Mouse (Mus musculus): ENCODE results near the gene Acta2. TPM values are rescaled to one million over a fixed set of nuclear protein-coding genes. Genes with fewer than 3 reads are reported as not detected.
A peak's percentile ranks its signal among the peaks of the same experiment; 100 is the strongest.

Gene Acta2
- polyA plus RNA-seq, 1 experiment from 2014 or later: 2.7 TPM

DNA sequence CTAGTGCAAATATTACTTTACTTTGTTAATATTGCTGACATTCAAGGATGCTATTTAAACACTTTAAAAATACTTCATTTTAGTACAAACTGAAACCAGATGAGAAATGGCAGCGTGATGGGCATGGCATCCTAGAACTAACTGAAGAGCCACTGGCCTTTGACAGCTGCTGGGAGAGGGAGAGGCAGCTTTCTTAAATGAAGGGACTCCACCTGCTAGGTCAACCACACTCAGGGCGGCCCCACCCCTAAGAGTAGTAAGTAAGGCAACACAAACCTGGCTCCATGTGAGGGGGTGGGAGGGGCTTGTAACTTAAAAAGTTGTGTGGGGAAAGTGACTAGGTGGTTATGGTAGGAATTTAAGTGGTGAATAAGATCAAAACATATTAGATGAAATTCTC, 52.7 kb downstream of the Acta2 start:
- no peaks in the 10 kb centered on the region for H3K36me3 ChIP-seq (ENCODE audit: control insufficient read depth, insufficient read depth, low read length)
- no peaks in the 10 kb centered on the region for H3K27me3 ChIP-seq (ENCODE audit: control insufficient read depth, insufficient read depth, low read length)
- H3K27ac ChIP-seq (ENCODE audit: low read depth, low read length): no peak overlapping the region
- no peaks in the 10 kb centered on the region for H3K4me1 ChIP-seq (ENCODE audit: control insufficient read depth, insufficient read depth, low read length)
- H3K9ac ChIP-seq (replicated peaks; ENCODE audit: low read depth, low read length): no peak overlapping the region
- no peaks in the 10 kb centered on the region for H3K9me3 ChIP-seq (ENCODE audit: control insufficient read depth, low read length)
- ATAC-seq (ENCODE audit: low read depth): no peak
- H3K4me3 ChIP-seq (ENCODE audit: low read depth, low read length): no peak overlapping the region
- H3K4me2 ChIP-seq (ENCODE audit: low read depth, low read length): no peak overlapping the region
- 89% methylated on average over 2 of the region's 2 CpGs for WGBS

DNA sequence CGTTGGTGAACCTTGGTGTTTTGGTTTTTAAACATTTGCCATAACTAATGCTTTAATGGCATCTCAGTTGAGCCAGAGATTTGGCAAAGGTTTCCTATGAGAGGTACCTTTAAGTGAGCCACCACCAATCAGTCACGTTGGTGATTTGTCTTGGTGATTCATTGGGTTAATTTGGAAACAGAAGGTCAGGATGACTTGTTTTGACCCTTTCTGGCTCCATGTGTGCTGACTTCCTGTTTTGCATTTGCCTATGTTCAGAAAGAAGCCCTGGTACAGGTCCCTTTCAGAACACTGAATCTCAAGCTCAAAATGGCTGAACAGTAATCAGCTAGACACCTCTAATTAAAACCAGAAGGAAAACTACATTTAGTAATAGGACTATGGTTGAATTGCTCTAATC, 55.9 kb downstream of the Acta2 start:
- no peak overlapping the region for H3K9ac ChIP-seq (replicated peaks; ENCODE audit: low read depth, low read length)
- no peak overlapping the region for H3K4me2 ChIP-seq (ENCODE audit: low read depth, low read length)
- H3K4me3 ChIP-seq (ENCODE audit: low read depth, low read length): no peak overlapping the region
- ATAC-seq (ENCODE audit: low read depth): no peak
- no peak overlapping the region for H3K27ac ChIP-seq (ENCODE audit: low read depth, low read length)
- no peaks in the 10 kb centered on the region for H3K4me1 ChIP-seq (ENCODE audit: control insufficient read depth, insufficient read depth, low read length)
- WGBS: 80% methylated on average over 2 of the region's 2 CpGs
- no peaks in the 10 kb centered on the region for H3K9me3 ChIP-seq (ENCODE audit: control insufficient read depth, low read length)
- no peaks in the 10 kb centered on the region for H3K36me3 ChIP-seq (ENCODE audit: control insufficient read depth, insufficient read depth, low read length)
- no peaks in the 10 kb centered on the region for H3K27me3 ChIP-seq (ENCODE audit: control insufficient read depth, insufficient read depth, low read length)

DNA sequence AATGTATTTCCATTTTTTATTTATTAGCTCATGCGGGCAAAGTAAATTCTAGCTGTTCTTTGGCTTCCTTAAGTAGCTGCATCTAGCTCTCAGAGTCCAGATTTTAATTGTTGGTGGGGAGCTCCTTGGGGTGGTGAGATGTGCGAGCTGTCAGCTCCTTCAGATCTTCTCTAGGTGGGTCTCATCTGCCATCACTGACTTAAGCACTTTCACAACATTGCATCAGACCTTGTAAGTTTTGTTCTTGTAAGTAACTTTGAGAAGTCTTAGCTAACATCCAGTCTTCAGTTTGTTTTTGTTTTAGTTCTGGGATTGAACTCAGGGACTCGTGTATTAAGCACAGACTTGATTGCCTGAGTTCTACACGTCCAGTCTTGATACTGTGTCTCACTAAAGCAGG, 56.5 kb downstream of the Acta2 start:
- no peaks in the 10 kb centered on the region for H3K9me3 ChIP-seq (ENCODE audit: control insufficient read depth, low read length)
- H3K27ac ChIP-seq (ENCODE audit: low read depth, low read length): no peak overlapping the region
- H3K9ac ChIP-seq (replicated peaks; ENCODE audit: low read depth, low read length): no peak overlapping the region
- no peaks in the 10 kb centered on the region for H3K36me3 ChIP-seq (ENCODE audit: control insufficient read depth, insufficient read depth, low read length)
- no peak for ATAC-seq (ENCODE audit: low read depth)
- H3K4me1 ChIP-seq (ENCODE audit: control insufficient read depth, insufficient read depth, low read length): no peaks in the 10 kb centered on the region
- H3K4me2 ChIP-seq (ENCODE audit: low read depth, low read length): no peak overlapping the region
- H3K4me3 ChIP-seq (ENCODE audit: low read depth, low read length): no peak overlapping the region
- no peaks in the 10 kb centered on the region for H3K27me3 ChIP-seq (ENCODE audit: control insufficient read depth, insufficient read depth, low read length)
- WGBS: 85% methylated on average over 4 of the region's 4 CpGs

DNA sequence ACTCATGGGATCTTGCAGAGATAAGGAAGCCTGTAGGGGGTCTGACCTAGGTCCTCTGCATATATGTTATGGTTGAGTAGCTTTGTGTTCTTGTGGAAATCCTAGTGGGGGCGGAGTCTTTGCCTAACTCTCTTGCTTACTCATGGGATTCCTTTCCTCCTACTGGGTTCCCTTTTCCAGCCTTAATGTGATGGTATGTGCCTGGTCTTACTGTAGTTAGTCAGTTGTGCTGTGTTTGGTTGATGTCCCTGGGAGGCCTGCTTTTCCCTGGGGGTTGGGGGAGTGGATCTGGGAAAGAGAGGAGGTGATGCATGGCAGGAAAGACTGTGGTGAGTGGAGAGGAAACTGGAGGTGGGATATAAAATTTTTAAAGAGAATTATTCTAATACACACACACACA, 57.3 kb downstream of the Acta2 start:
- H3K36me3 ChIP-seq (ENCODE audit: control insufficient read depth, insufficient read depth, low read length): no peaks in the 10 kb centered on the region
- no peak for ATAC-seq (ENCODE audit: low read depth)
- H3K4me1 ChIP-seq (ENCODE audit: control insufficient read depth, insufficient read depth, low read length): no peaks in the 10 kb centered on the region
- no peaks in the 10 kb centered on the region for H3K27me3 ChIP-seq (ENCODE audit: control insufficient read depth, insufficient read depth, low read length)
- no peak overlapping the region for H3K27ac ChIP-seq (ENCODE audit: low read depth, low read length)
- 96% methylated on average over 1 of the region's 1 CpGs for WGBS
- H3K4me3 ChIP-seq (ENCODE audit: low read depth, low read length): no peak overlapping the region
- no peaks in the 10 kb centered on the region for H3K9me3 ChIP-seq (ENCODE audit: control insufficient read depth, low read length)
- H3K9ac ChIP-seq (replicated peaks; ENCODE audit: low read depth, low read length): no peak overlapping the region
- no peak overlapping the region for H3K4me2 ChIP-seq (ENCODE audit: low read depth, low read length)

DNA sequence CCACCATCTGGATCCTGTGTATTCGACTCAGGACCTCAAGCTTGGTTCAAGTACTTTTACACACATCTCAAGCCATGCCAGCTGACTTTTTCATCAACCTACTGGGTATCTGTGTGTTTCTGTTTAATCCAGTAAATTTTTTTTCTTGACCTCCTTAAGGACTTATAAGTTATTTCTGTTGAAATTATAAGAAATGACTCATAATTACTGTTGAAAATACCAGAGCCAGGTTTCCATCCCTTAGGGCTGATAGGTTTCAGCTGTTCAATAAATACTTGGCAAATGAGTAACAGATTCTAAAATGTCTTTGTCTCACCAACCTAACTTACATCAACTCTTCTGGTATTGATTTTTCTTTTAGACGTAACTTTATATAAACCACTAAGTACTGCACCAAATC, 60.4 kb downstream of the Acta2 start:
- no peaks in the 10 kb centered on the region for H3K4me1 ChIP-seq (ENCODE audit: control insufficient read depth, insufficient read depth, low read length)
- H3K9ac ChIP-seq (replicated peaks; ENCODE audit: low read depth, low read length): no peak overlapping the region
- no peak overlapping the region for H3K4me2 ChIP-seq (ENCODE audit: low read depth, low read length)
- no peaks in the 10 kb centered on the region for H3K27me3 ChIP-seq (ENCODE audit: control insufficient read depth, insufficient read depth, low read length)
- H3K27ac ChIP-seq (ENCODE audit: low read depth, low read length): no peak overlapping the region
- no peak for ATAC-seq (ENCODE audit: low read depth)
- H3K4me3 ChIP-seq (ENCODE audit: low read depth, low read length): no peak overlapping the region
- H3K9me3 ChIP-seq (ENCODE audit: control insufficient read depth, low read length): no peaks in the 10 kb centered on the region
- 75% methylated on average over 2 of the region's 2 CpGs for WGBS
- no peaks in the 10 kb centered on the region for H3K36me3 ChIP-seq (ENCODE audit: control insufficient read depth, insufficient read depth, low read length)

DNA sequence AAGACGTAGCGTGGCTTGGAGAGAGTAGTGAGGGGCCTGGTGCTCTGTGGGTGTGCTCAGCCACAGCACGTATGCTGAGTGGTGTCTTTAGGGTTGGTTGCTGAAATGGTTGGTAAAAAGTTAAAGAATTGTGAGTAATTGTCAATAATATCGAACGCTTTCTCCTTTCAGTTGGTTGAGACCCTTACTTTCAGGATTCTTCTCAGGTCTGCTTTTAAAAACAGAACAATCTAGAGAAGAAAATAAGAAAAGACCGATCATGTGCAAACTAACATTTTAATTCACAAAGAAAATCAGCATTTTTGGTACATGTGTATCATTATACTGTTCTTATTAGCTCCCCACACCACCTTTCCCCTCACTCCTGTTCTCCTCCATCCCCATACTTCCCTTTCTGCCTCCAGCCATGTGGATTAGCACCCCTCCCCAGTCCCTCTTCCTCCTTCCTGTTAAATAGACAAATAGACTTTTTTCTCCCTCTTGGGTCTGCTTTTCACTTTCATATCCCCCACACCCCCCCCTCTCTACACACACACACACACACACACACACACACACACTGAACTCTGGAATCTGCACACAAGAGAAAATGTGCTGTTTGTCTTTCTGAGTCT, 61.2 kb downstream of the Acta2 start:
- Histone ChIP-seq H3K9ac (replicated peaks; ENCODE audit: low read depth, low read length) (no peak overlapping the region), H3K27me3 (ENCODE audit: control insufficient read depth, insufficient read depth, low read length) (no peaks in the 10 kb centered on the region), H3K4me1 (ENCODE audit: control insufficient read depth, insufficient read depth, low read length) (no peaks in the 10 kb centered on the region), H3K36me3 (ENCODE audit: control insufficient read depth, insufficient read depth, low read length) (no peaks in the 10 kb centered on the region), H3K9me3 (ENCODE audit: control insufficient read depth, low read length) (no peaks in the 10 kb centered on the region), H3K27ac (ENCODE audit: low read depth, low read length) (no peak overlapping the region), H3K4me3 (ENCODE audit: low read depth, low read length) (no peak overlapping the region), H3K4me2 (ENCODE audit: low read depth, low read length) (peak overlapping the region; percentile 91; the same call in 1 of the 2 replicates)
- WGBS: 91% methylated on average over 6 of the region's 6 CpGs
- no peak for ATAC-seq (ENCODE audit: low read depth)

DNA sequence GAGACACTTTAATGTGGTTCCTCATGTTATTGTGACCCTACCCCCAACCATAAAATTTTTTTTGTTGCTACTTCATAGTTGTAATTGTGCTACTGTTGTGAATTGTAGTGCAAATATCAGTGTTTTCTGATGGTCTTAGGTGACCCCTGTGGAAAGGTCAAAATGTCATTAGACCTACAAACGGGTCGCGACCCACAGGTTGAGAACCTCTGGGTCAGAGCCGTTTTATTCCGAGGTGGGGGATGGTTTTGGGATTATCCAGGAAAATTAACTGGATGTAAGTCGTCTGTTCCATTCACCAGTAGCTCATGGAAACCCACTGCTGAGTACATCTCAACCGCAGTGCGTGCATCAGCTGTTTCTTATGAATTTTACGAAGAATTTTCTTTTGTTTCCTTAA, 61.7 kb downstream of the Acta2 start:
- Histone ChIP-seq H3K27me3 (ENCODE audit: control insufficient read depth, insufficient read depth, low read length) (no peaks in the 10 kb centered on the region), H3K4me3 (ENCODE audit: low read depth, low read length) (peak overlapping the region; percentile 72), H3K27ac (ENCODE audit: low read depth, low read length) (no peak overlapping the region), H3K4me2 (ENCODE audit: low read depth, low read length) (peak overlapping the region; percentile 91), H3K4me1 (ENCODE audit: control insufficient read depth, insufficient read depth, low read length) (no peaks in the 10 kb centered on the region), H3K9ac (replicated peaks; ENCODE audit: low read depth, low read length) (no peak overlapping the region), H3K9me3 (ENCODE audit: control insufficient read depth, low read length) (no peaks in the 10 kb centered on the region), H3K36me3 (ENCODE audit: control insufficient read depth, insufficient read depth, low read length) (no peaks in the 10 kb centered on the region)
- 66% methylated on average over 9 of the region's 9 CpGs for WGBS
- no peak for ATAC-seq (ENCODE audit: low read depth)

DNA sequence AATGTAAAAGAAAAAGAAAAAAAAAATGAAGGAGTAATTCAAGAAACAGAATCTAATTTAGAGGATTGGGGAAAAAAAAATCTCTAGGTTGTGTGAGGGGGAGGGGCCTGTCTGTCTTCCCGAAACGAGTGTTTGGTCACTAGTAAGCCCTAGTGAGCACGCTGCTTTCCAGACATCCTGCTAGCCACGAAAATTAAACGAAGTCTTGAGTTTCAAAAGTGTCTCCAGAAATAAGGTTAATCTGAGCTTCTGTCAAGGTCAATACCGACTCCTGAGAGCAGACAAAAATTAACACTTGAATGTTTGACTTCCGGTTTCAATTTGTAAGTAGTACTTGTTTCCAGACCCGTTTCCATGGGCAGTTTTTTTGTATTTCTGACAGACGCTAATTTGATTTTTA, 62.2 kb downstream of the Acta2 start:
- Histone ChIP-seq H3K4me2 (ENCODE audit: low read depth, low read length) (peak overlapping the region; percentile 91), H3K36me3 (ENCODE audit: control insufficient read depth, insufficient read depth, low read length) (no peaks in the 10 kb centered on the region), H3K9ac (replicated peaks; ENCODE audit: low read depth, low read length) (peak overlapping the region; percentile 86; the same call in 1 of the 2 replicates), H3K4me3 (ENCODE audit: low read depth, low read length) (peak overlapping the region; percentile 72), H3K27ac (ENCODE audit: low read depth, low read length) (no peak overlapping the region), H3K27me3 (ENCODE audit: control insufficient read depth, insufficient read depth, low read length) (no peaks in the 10 kb centered on the region), H3K4me1 (ENCODE audit: control insufficient read depth, insufficient read depth, low read length) (no peaks in the 10 kb centered on the region), H3K9me3 (ENCODE audit: control insufficient read depth, low read length) (no peaks in the 10 kb centered on the region)
- no peak for ATAC-seq (ENCODE audit: low read depth)
- 12% methylated on average over 9 of the region's 9 CpGs for WGBS

DNA sequence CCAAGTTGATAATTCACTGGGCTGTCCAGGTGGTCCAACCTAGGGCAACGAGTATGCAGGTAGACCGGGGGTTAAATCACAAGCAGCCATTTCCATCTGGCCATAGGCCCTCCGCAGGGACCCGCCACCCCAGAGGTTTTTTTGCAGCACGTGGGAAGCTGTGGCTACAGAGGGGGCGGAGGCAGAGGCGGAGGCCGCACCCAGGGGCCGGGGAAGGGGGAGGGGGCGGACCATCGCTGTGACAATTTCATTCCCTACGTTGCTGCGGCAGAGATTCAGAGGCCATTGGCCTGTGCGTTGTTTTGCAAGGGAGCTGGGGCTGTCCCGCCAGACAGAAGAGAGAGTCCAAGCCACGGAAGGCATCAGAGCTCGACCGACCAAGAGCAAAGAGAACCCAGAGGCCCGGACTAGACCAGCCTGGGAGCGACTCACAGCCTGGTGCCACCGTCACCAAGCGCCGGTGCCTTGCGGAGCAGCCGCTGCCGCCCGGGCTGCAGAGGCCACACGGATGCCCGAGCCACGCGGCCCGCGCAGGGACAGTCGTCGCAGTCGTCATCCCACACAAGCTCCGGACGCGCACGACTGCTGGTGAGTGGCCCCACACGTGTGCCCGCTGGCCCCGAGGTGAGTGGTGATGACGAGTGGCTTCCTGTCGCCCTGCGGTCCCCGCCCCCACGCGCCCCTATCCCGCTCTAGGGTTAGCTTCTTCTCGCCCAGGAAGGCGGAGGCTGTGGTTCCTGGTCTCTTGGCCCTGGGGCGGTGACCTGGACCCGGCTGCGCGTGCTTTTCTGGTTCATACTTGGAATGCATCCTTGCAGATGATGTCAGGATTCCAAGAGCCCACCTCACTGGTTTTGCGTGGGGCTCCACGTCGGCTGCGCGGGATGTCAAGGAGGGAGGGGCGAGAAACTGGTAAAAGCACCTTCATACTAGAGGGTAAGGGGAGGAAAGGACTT, 63.1 kb downstream of the Acta2 start, which contains the start of gene Stambpl1:
Gene Stambpl1, plus strand, starts transcription at position 222 of the 956 bp plus-strand sequence.
- peak; percentile 90 for ATAC-seq (ENCODE audit: low read depth)
- Histone ChIP-seq H3K36me3 (ENCODE audit: control insufficient read depth, insufficient read depth, low read length) (no peaks in the 10 kb centered on the region), H3K9me3 (ENCODE audit: control insufficient read depth, low read length) (no peaks in the 10 kb centered on the region), H3K27me3 (ENCODE audit: control insufficient read depth, insufficient read depth, low read length) (no peaks in the 10 kb centered on the region), H3K9ac (replicated peaks; ENCODE audit: low read depth, low read length) (peak within 1 kb of the TSS; percentile 86), H3K4me1 (ENCODE audit: control insufficient read depth, insufficient read depth, low read length) (no peaks in the 10 kb centered on the region), H3K27ac (ENCODE audit: low read depth, low read length) (peak within 1 kb of the TSS; percentile 62), H3K4me2 (ENCODE audit: low read depth, low read length) (peak within 1 kb of the TSS; percentile 91), H3K4me3 (ENCODE audit: low read depth, low read length) (peak within 1 kb of the TSS; percentile 72)
- WGBS: under 1% methylated on average over 62 of the region's 62 CpGs

All from neural tube, embryonic 14.5 days (tissue).